Mouse (Mus musculus): ENCODE data around the gene Slc35f4. TPM values are rescaled to one million over a fixed set of nuclear protein-coding genes. Genes with fewer than 3 reads are reported as not detected.

Slc35f4 gene
- polyA plus RNA-seq, 1 experiment from 2014 or later: 0.22 TPM

GRCm38 (mm10) chr14:49436811-49437210 is 89.0 kb downstream of the Slc35f4 start:
- Histone ChIP-seq H3K9ac (ENCODE audit: low read depth, low read length) (no peak overlapping the region), H3K4me1 (replicated peaks; ENCODE audit: control insufficient read depth, insufficient read depth, low read length) (no peaks in the 10 kb centered on the region), H3K27ac (ENCODE audit: low read depth, low read length) (no peak overlapping the region), H3K4me3 (ENCODE audit: low read depth, low read length) (no peak overlapping the region), H3K4me2 (no peak overlapping the region), H3K27me3 (replicated peaks; ENCODE audit: control insufficient read depth, insufficient read depth, low read length) (no peaks in the 10 kb centered on the region), H3K36me3 (ENCODE audit: control insufficient read depth, insufficient read depth, low read length) (no peaks in the 10 kb centered on the region), H3K9me3 (ENCODE audit: control insufficient read depth, low read length) (no peaks in the 10 kb centered on the region)
- no peak for ATAC-seq (replicated peaks; ENCODE audit: low FRiP score)
- WGBS: 79% methylated on average over 3 of the region's 3 CpGs
- no peak for DNase-seq (ENCODE audit: low spot score)

- no peak overlapping the region for H3K9ac ChIP-seq (ENCODE audit: low read depth, low read length)
- no peaks in the 10 kb centered on the region for H3K9me3 ChIP-seq (ENCODE audit: control insufficient read depth, low read length)
- no peak overlapping the region for H3K4me3 ChIP-seq (ENCODE audit: low read depth, low read length)
- WGBS: 64% methylated on average over 5 of the region's 5 CpGs
- H3K4me1 ChIP-seq (replicated peaks; ENCODE audit: control insufficient read depth, insufficient read depth, low read length): no peaks in the 10 kb centered on the region
- ATAC-seq (replicated peaks; ENCODE audit: low FRiP score) (no peak), DNase-seq (ENCODE audit: low spot score) (no peak)
- H3K36me3 ChIP-seq (ENCODE audit: control insufficient read depth, insufficient read depth, low read length): no peaks in the 10 kb centered on the region
- H3K27ac ChIP-seq (ENCODE audit: low read depth, low read length): no peak overlapping the region
- no peaks in the 10 kb centered on the region for H3K27me3 ChIP-seq (replicated peaks; ENCODE audit: control insufficient read depth, insufficient read depth, low read length)
- H3K4me2 ChIP-seq: no peak overlapping the region
These were observed 94.0 kb downstream of the Slc35f4 start for GRCm38 (mm10) chr14:49431821-49432220.

GRCm38 (mm10) chr14:49392482-49392881 is 133.4 kb downstream of the Slc35f4 start:
- Histone ChIP-seq H3K9ac (ENCODE audit: low read depth, low read length) (no peak overlapping the region), H3K4me2 (no peak overlapping the region), H3K27me3 (replicated peaks; ENCODE audit: control insufficient read depth, insufficient read depth, low read length) (no peaks in the 10 kb centered on the region), H3K4me1 (replicated peaks; ENCODE audit: control insufficient read depth, insufficient read depth, low read length) (no peaks in the 10 kb centered on the region), H3K9me3 (ENCODE audit: control insufficient read depth, low read length) (no peaks in the 10 kb centered on the region), H3K27ac (ENCODE audit: low read depth, low read length) (no peak overlapping the region), H3K4me3 (ENCODE audit: low read depth, low read length) (no peak overlapping the region), H3K36me3 (ENCODE audit: control insufficient read depth, insufficient read depth, low read length) (no peaks in the 10 kb centered on the region)
- ATAC-seq (replicated peaks; ENCODE audit: low FRiP score) (no peak), DNase-seq (ENCODE audit: low spot score) (no peak)
- 13% methylated on average over 1 of the region's 1 CpGs for WGBS

GRCm38 (mm10) chr14:49362161-49362560 is 163.7 kb downstream of the Slc35f4 start:
- DNase-seq (ENCODE audit: low spot score) (no peak), ATAC-seq (replicated peaks; ENCODE audit: low FRiP score) (no peak)
- 57% methylated on average over 2 of the region's 2 CpGs for WGBS
- Histone ChIP-seq H3K27ac (ENCODE audit: low read depth, low read length) (no peak overlapping the region), H3K4me1 (replicated peaks; ENCODE audit: control insufficient read depth, insufficient read depth, low read length) (no peaks in the 10 kb centered on the region), H3K36me3 (ENCODE audit: control insufficient read depth, insufficient read depth, low read length) (no peaks in the 10 kb centered on the region), H3K9ac (ENCODE audit: low read depth, low read length) (no peak overlapping the region), H3K4me3 (ENCODE audit: low read depth, low read length) (no peak overlapping the region), H3K27me3 (replicated peaks; ENCODE audit: control insufficient read depth, insufficient read depth, low read length) (no peaks in the 10 kb centered on the region), H3K4me2 (no peak overlapping the region), H3K9me3 (ENCODE audit: control insufficient read depth, low read length) (no peaks in the 10 kb centered on the region)

GRCm38 (mm10) chr14:49355561-49355960 is 170.3 kb downstream of the Slc35f4 start:
- Histone ChIP-seq H3K4me2 (no peak overlapping the region), H3K27me3 (replicated peaks; ENCODE audit: control insufficient read depth, insufficient read depth, low read length) (no peaks in the 10 kb centered on the region), H3K27ac (ENCODE audit: low read depth, low read length) (no peak overlapping the region), H3K4me1 (replicated peaks; ENCODE audit: control insufficient read depth, insufficient read depth, low read length) (no peaks in the 10 kb centered on the region), H3K9me3 (ENCODE audit: control insufficient read depth, low read length) (no peaks in the 10 kb centered on the region), H3K9ac (ENCODE audit: low read depth, low read length) (no peak overlapping the region), H3K4me3 (ENCODE audit: low read depth, low read length) (no peak overlapping the region), H3K36me3 (ENCODE audit: control insufficient read depth, insufficient read depth, low read length) (no peaks in the 10 kb centered on the region)
- DNase-seq (ENCODE audit: low spot score) (no peak), ATAC-seq (replicated peaks; ENCODE audit: low FRiP score) (no peak)

- Histone ChIP-seq H3K4me2 (no peak overlapping the region), H3K9me3 (ENCODE audit: control insufficient read depth, low read length) (no peaks in the 10 kb centered on the region), H3K27ac (ENCODE audit: low read depth, low read length) (no peak overlapping the region), H3K4me3 (ENCODE audit: low read depth, low read length) (no peak overlapping the region), H3K9ac (ENCODE audit: low read depth, low read length) (no peak overlapping the region), H3K36me3 (ENCODE audit: control insufficient read depth, insufficient read depth, low read length) (no peaks in the 10 kb centered on the region), H3K4me1 (replicated peaks; ENCODE audit: control insufficient read depth, insufficient read depth, low read length) (no peaks in the 10 kb centered on the region), H3K27me3 (replicated peaks; ENCODE audit: control insufficient read depth, insufficient read depth, low read length) (no peaks in the 10 kb centered on the region)
- no peak for DNase-seq (ENCODE audit: low spot score)
- 64% methylated on average over 1 of the region's 1 CpGs for WGBS
- no peak for ATAC-seq (replicated peaks; ENCODE audit: low FRiP score)
These were observed 177.0 kb downstream of the Slc35f4 start for GRCm38 (mm10) chr14:49348897-49349250.

GRCm38 (mm10) chr14:49348164-49348896 is 177.5 kb downstream of the Slc35f4 start:
- H3K36me3 ChIP-seq (ENCODE audit: control insufficient read depth, insufficient read depth, low read length): no peaks in the 10 kb centered on the region
- no peak overlapping the region for H3K27ac ChIP-seq (ENCODE audit: low read depth, low read length)
- ATAC-seq (replicated peaks; ENCODE audit: low FRiP score) (no peak), DNase-seq (ENCODE audit: low spot score) (no peak)
- no peak overlapping the region for H3K4me2 ChIP-seq
- H3K27me3 ChIP-seq (replicated peaks; ENCODE audit: control insufficient read depth, insufficient read depth, low read length): no peaks in the 10 kb centered on the region
- WGBS: 62% methylated on average over 7 of the region's 7 CpGs
- H3K4me1 ChIP-seq (replicated peaks; ENCODE audit: control insufficient read depth, insufficient read depth, low read length): no peaks in the 10 kb centered on the region
- no peak overlapping the region for H3K9ac ChIP-seq (ENCODE audit: low read depth, low read length)
- no peak overlapping the region for H3K4me3 ChIP-seq (ENCODE audit: low read depth, low read length)
- H3K9me3 ChIP-seq (ENCODE audit: control insufficient read depth, low read length): no peaks in the 10 kb centered on the region

- Histone ChIP-seq H3K36me3 (ENCODE audit: control insufficient read depth, insufficient read depth, low read length) (no peaks in the 10 kb centered on the region), H3K9me3 (ENCODE audit: control insufficient read depth, low read length) (no peaks in the 10 kb centered on the region), H3K4me2 (no peak overlapping the region), H3K27me3 (replicated peaks; ENCODE audit: control insufficient read depth, insufficient read depth, low read length) (no peaks in the 10 kb centered on the region), H3K4me1 (replicated peaks; ENCODE audit: control insufficient read depth, insufficient read depth, low read length) (no peaks in the 10 kb centered on the region), H3K27ac (ENCODE audit: low read depth, low read length) (no peak overlapping the region), H3K9ac (ENCODE audit: low read depth, low read length) (no peak overlapping the region), H3K4me3 (ENCODE audit: low read depth, low read length) (no peak overlapping the region)
- ATAC-seq (replicated peaks; ENCODE audit: low FRiP score) (no peak), DNase-seq (ENCODE audit: low spot score) (no peak)
- 80% methylated on average over 2 of the region's 2 CpGs for WGBS
These were observed 180.0 kb downstream of the Slc35f4 start for GRCm38 (mm10) chr14:49345835-49346234.

- H3K4me1 ChIP-seq (replicated peaks; ENCODE audit: control insufficient read depth, insufficient read depth, low read length): no peaks in the 10 kb centered on the region
- no peak for ATAC-seq (replicated peaks; ENCODE audit: low FRiP score)
These were observed 188.8 kb downstream of the Slc35f4 start for GRCm38 (mm10) chr14:49337011-49337410.

More at GRCm38 (mm10) chr14:49337011-49337410, 188.8 kb downstream of the Slc35f4 start:
- Histone ChIP-seq H3K4me3 (ENCODE audit: low read depth, low read length) (no peak overlapping the region), H3K9me3 (ENCODE audit: control insufficient read depth, low read length) (no peaks in the 10 kb centered on the region), H3K4me2 (no peak overlapping the region), H3K9ac (ENCODE audit: low read depth, low read length) (no peak overlapping the region), H3K27ac (ENCODE audit: low read depth, low read length) (no peak overlapping the region), H3K27me3 (replicated peaks; ENCODE audit: control insufficient read depth, insufficient read depth, low read length) (no peaks in the 10 kb centered on the region), H3K36me3 (ENCODE audit: control insufficient read depth, insufficient read depth, low read length) (no peaks in the 10 kb centered on the region)
- no peak for DNase-seq (ENCODE audit: low spot score)
- WGBS: 58% methylated on average over 4 of the region's 4 CpGs
